Mouse (Mus musculus) forebrain, embryonic 11.5 days (tissue): ENCODE results near the gene Sphk2. TPM values are rescaled to one million over a fixed set of nuclear protein-coding genes. Genes with fewer than 3 reads are reported as not detected.
"Not testable (repeated sequence)": the region's sequence is repeated elsewhere in the genome, so short reads cannot be mapped to it uniquely, and the experiment has no call there.

Source experiments
- ATAC-seq: fragments of 200-750 bp; cut with Nextera tagmentation; replicated peaks from 2 replicates; pipeline ENCODE4 v1.8.0; 2017; ENCODE audit warnings: moderate TSS enrichment; ENCODE audit not compliant: low FRiP score
- DNase-seq: peaks from one replicate; pipeline ENCODE4 v3.0.0-alpha.2; 2017; ENCODE audit warnings: low spot score
- H3K27ac ChIP-seq: fragments of 300-500 bp; sonication (generic); 2 replicates; pipeline ENCODE4 v1.5.1; 2014; ENCODE audit warnings: low read depth, low read length
- H3K27me3 ChIP-seq: fragments of 300-500 bp; sonication (generic); 2 replicates; pipeline ENCODE4 v1.6.1; 2014; ENCODE audit warnings: mild to moderate bottlenecking, low read length, mixed read lengths; ENCODE audit not compliant: control insufficient read depth, insufficient read depth
- H3K36me3 ChIP-seq: fragments of 300-500 bp; sonication (generic); 2 replicates; pipeline ENCODE4 v1.6.1; 2014; ENCODE audit warnings: mild to moderate bottlenecking, low read length, moderate library complexity, mixed read lengths; ENCODE audit not compliant: control insufficient read depth, insufficient read depth
- H3K4me1 ChIP-seq: fragments of 300-500 bp; sonication (generic); replicated peaks from 2 replicates; pipeline ENCODE4 v1.6.1; 2014; ENCODE audit warnings: low read length, mixed read lengths; ENCODE audit not compliant: control insufficient read depth, insufficient read depth
- H3K4me2 ChIP-seq: fragments of 300-500 bp; sonication (generic); 2 replicates; pipeline ENCODE4 v1.6.1; 2014; ENCODE audit warnings: low read depth, mild to moderate bottlenecking, low read length, moderate library complexity, mixed read lengths; ENCODE audit not compliant: severe bottlenecking
- H3K4me3 ChIP-seq: fragments of 300-500 bp; sonication (generic); 2 replicates; pipeline ENCODE4 v1.5.1; 2014; ENCODE audit warnings: low read depth, low read length
- H3K9ac ChIP-seq: fragments of 300-500 bp; sonication (generic); 2 replicates; pipeline ENCODE4 v1.6.1; 2014; ENCODE audit warnings: low read length
- H3K9me3 ChIP-seq: fragments of 300-500 bp; sonication (generic); 2 replicates; pipeline ENCODE4 v1.6.1; 2016; ENCODE audit warnings: low read length, mixed read lengths; ENCODE audit not compliant: control insufficient read depth
- WGBS: fragments of 180-500 bp; shearing (Covaris S2); extraction: QIAGEN DNeasy Blood & Tissue Kit; methylation state at CpG from one replicate; pipeline ENCODE4 v1.1.7; 2014; 5-methylcytosine and 5-hydroxymethylcytosine counted together
- polyA plus RNA-seq: library from polyadenylated mRNA; unstranded; fragments of >200 nt; fragmentation: Nextera tagmentation; extraction: Ambion mirVana; gene quantifications from 2 replicates; pipeline ENCODE4 v1.2.1, GENCODE M21; 2014

Gene Sphk2
- polyA plus RNA-seq, 1 experiment from 2014 or later = 27.0 TPM

- Histone ChIP-seq H3K27me3 (no peaks in the 10 kb centered on the region), H3K4me1 (no peaks in the 10 kb centered on the region; the same call in 1 of the 2 replicates), H3K4me2 (no peak overlapping the region), H3K9ac (no peak overlapping the region), H3K9me3 (no peaks in the 10 kb centered on the region), H3K27ac (no peak overlapping the region), H3K36me3 (no peaks in the 10 kb centered on the region), H3K4me3 (no peak overlapping the region)
- DNase-seq = no peak
- 85% methylated on average over 7 of the region's 7 CpGs for WGBS
- no peak for ATAC-seq
Observed at GRCm38 (mm10) chr7:45677627-45678295, 40.0 kb downstream of the Sphk2 start.

GRCm38 (mm10) chr7:45668921-45669320, 48.9 kb downstream of the Sphk2 start:
- no peaks in the 10 kb centered on the region for H3K36me3 ChIP-seq
- no peak overlapping the region for H3K4me3 ChIP-seq
- no peaks in the 10 kb centered on the region for H3K27me3 ChIP-seq
- H3K9ac ChIP-seq = no peak overlapping the region
- no peak overlapping the region for H3K4me2 ChIP-seq
- WGBS = 96% methylated on average over 9 of the region's 9 CpGs
- H3K4me1 ChIP-seq = no peaks in the 10 kb centered on the region
- DNase-seq (no peak), ATAC-seq (no peak)
- no peaks in the 10 kb centered on the region for H3K9me3 ChIP-seq
- H3K27ac ChIP-seq = no peak overlapping the region

- Histone ChIP-seq H3K4me1 (no peaks in the 10 kb centered on the region), H3K4me2 (no peak overlapping the region), H3K36me3 (no peaks in the 10 kb centered on the region), H3K27ac (no peak overlapping the region), H3K9ac (no peak overlapping the region), H3K27me3 (no peaks in the 10 kb centered on the region), H3K9me3 (no peaks in the 10 kb centered on the region), H3K4me3 (no peak overlapping the region)
- 80% methylated on average over 14 of the region's 14 CpGs for WGBS
- ATAC-seq (no peak), DNase-seq (no peak)
Observed at GRCm38 (mm10) chr7:45667761-45668160, 50.0 kb downstream of the Sphk2 start.

- Histone ChIP-seq H3K9ac (no peak within 1 kb of the TSS), H3K36me3 (no peaks in the 10 kb centered on the region), H3K4me3 (no peak within 1 kb of the TSS), H3K27ac (no peak within 1 kb of the TSS), H3K27me3 (no peaks in the 10 kb centered on the region), H3K4me2 (no peak within 1 kb of the TSS), H3K9me3 (no peaks in the 10 kb centered on the region), H3K4me1 (no peaks in the 10 kb centered on the region)
- 85% methylated on average over 7 of the region's 7 CpGs for WGBS
- DNase-seq = no peak
- ATAC-seq = no peak
Observed at GRCm38 (mm10) chr7:45666161-45666560, 51.6 kb downstream of the Sphk2 start, which contains the start of gene Fut2. Fut2 (minus strand) TSS chr7:45666394.

GRCm38 (mm10) chr7:45665303-45666138, 52.3 kb downstream of the Sphk2 start:
- H3K27me3 ChIP-seq = no peaks in the 10 kb centered on the region
- WGBS = 64% methylated on average over 13 of the region's 13 CpGs
- no peaks in the 10 kb centered on the region for H3K4me1 ChIP-seq
- H3K9me3 ChIP-seq = no peaks in the 10 kb centered on the region
- no peak for DNase-seq
- ATAC-seq = no peak
- H3K36me3 ChIP-seq = no peaks in the 10 kb centered on the region
- H3K4me2 ChIP-seq = no peak overlapping the region
- H3K27ac ChIP-seq = no peak overlapping the region
- H3K4me3 ChIP-seq = no peak overlapping the region
- no peak overlapping the region for H3K9ac ChIP-seq

GRCm38 (mm10) chr7:45661702-45662101, 56.1 kb downstream of the Sphk2 start:
- H3K9me3 ChIP-seq, H3K36me3 ChIP-seq, H3K27ac ChIP-seq, ATAC-seq, H3K4me1 ChIP-seq, H3K4me3 ChIP-seq, DNase-seq, H3K27me3 ChIP-seq, H3K9ac ChIP-seq, H3K4me2 ChIP-seq: not testable (repeated sequence)
- 90% methylated on average over 6 of the region's 6 CpGs for WGBS

- DNase-seq = no peak
- H3K9ac ChIP-seq = no peak overlapping the region
- no peaks in the 10 kb centered on the region for H3K36me3 ChIP-seq
- no peak overlapping the region for H3K4me3 ChIP-seq
- no peaks in the 10 kb centered on the region for H3K9me3 ChIP-seq
- WGBS = 86% methylated on average over 11 of the region's 11 CpGs
- H3K4me2 ChIP-seq = no peak overlapping the region
- no peak for ATAC-seq
- H3K4me1 ChIP-seq = no peaks in the 10 kb centered on the region
- no peaks in the 10 kb centered on the region for H3K27me3 ChIP-seq
- H3K27ac ChIP-seq = no peak overlapping the region
Observed at GRCm38 (mm10) chr7:45660746-45661478, 56.9 kb downstream of the Sphk2 start.
